Mouse (Mus musculus) limb, embryonic 14.5 days (tissue): ENCODE data around the gene Slc50a1. TPM values are rescaled to one million over a fixed set of nuclear protein-coding genes. Genes with fewer than 3 reads are reported as not detected.
A peak's percentile ranks its signal among the peaks of the same experiment; 100 is the strongest.

Experiments
- ATAC-seq: fragments of 200-750 bp; cut with Nextera tagmentation; 2 replicates; pipeline ENCODE4 v1.8.0; 2017; ENCODE audit warnings: low read depth, moderate number of reproducible peaks, moderate TSS enrichment; ENCODE audit not compliant: low FRiP score
- DNase-seq: peaks from one replicate; pipeline ENCODE4 v3.0.0-alpha.2; 2015; ENCODE audit warnings: low spot score
- H3K27ac ChIP-seq: fragments of 300-500 bp; sonication (generic); replicated peaks from 2 replicates; pipeline ENCODE4 v1.5.1; 2014; ENCODE audit warnings: low read depth, mild to moderate bottlenecking, low read length, moderate library complexity, mixed read lengths
- H3K27me3 ChIP-seq: fragments of 300-500 bp; sonication (generic); 2 replicates; pipeline ENCODE4 v1.6.1; 2014; ENCODE audit warnings: low read length, mixed read lengths; ENCODE audit not compliant: control insufficient read depth, insufficient read depth
- H3K36me3 ChIP-seq: fragments of 300-500 bp; sonication (generic); 2 replicates; pipeline ENCODE4 v1.6.1; 2014; ENCODE audit warnings: mild to moderate bottlenecking, low read length, moderate library complexity, mixed read lengths; ENCODE audit not compliant: control insufficient read depth, insufficient read depth
- H3K4me1 ChIP-seq: fragments of 300-500 bp; sonication (generic); 2 replicates; pipeline ENCODE4 v1.6.1; 2014; ENCODE audit warnings: antibody characterized with exemption, low read length, mixed read lengths; ENCODE audit not compliant: control insufficient read depth, insufficient read depth
- H3K4me2 ChIP-seq: fragments of 300-500 bp; sonication (generic); replicated peaks from 2 replicates; pipeline ENCODE4 v1.6.1; 2014; ENCODE audit warnings: low read depth, mild to moderate bottlenecking, low read length, moderate library complexity; ENCODE audit not compliant: severe bottlenecking
- H3K4me3 ChIP-seq: fragments of 300-500 bp; sonication (generic); replicated peaks from 2 replicates; pipeline ENCODE4 v1.5.1; 2014; ENCODE audit warnings: low read length
- H3K9ac ChIP-seq: fragments of 300-500 bp; sonication (generic); 2 replicates; pipeline ENCODE4 v1.6.1; 2014; ENCODE audit warnings: mild to moderate bottlenecking, low read depth, low read length, moderate library complexity; ENCODE audit not compliant: severe bottlenecking
- H3K9me3 ChIP-seq: fragments of 300-500 bp; sonication (generic); 2 replicates; pipeline ENCODE4 v1.6.1; 2016; ENCODE audit warnings: low read length; ENCODE audit not compliant: control insufficient read depth
- POLR2A ChIP-seq: fragments of 200-500 bp; IDR thresholded peaks from 2 replicates; pipeline ENCODE4 v1.8.0; 2012; ENCODE audit warnings: inconsistent platforms, mild to moderate bottlenecking, moderate library complexity, borderline replicate concordance; ENCODE audit not compliant: insufficient read depth, insufficient read length; ENCODE audit errors: extremely low read depth
- WGBS: fragments of 180-500 bp; shearing (Covaris S2); extraction: QIAGEN DNeasy Blood & Tissue Kit; methylation state at CpG from one replicate; pipeline ENCODE4 v1.1.7; 2014; 5-methylcytosine and 5-hydroxymethylcytosine counted together
- polyA plus RNA-seq, 2 experiments: library from polyadenylated mRNA; depleted of rRNA in 1 of 2; stranded (reverse) in 1 of 2; unstranded in 1 of 2; fragments of >200 nt; fragmentation: Nextera tagmentation in 1 of 2; extraction: Ambion mirVana in 1 of 2; gene quantifications; 2 replicates each; pipeline versions ENCODE4 v1.2.1 to v1.2.3; 2012 to 2014

Gene Slc50a1
- polyA plus RNA-seq, 2 experiments: 95.6 to 150 TPM

DNA sequence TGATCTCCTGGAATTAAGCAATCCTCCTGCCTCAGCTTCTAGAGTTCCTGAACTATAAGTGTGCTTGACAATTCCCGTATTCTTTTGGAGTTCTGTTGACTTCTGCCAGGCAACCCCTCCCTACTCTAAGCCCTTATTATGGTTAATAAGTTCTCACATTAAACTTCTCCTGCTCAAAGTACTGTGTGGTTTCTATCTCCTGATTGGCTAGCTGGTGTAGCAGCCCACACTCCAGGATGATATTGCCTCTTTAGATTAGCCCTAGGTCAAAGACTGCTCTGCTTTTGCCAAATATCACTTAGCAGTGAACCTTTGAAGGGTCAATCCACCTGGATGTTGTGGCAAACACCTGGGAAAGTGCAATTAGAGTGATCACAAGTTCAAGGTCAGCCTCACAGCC lies 29.7 kb upstream of the Slc50a1 start:
- WGBS: 43% methylated on average over 1 of the region's 1 CpGs
- H3K9ac ChIP-seq: peak overlapping the region; percentile 43; the same call in 1 of the 2 replicates
- peak overlapping the region; percentile 13; the same call in 1 of the 2 replicates for H3K4me3 ChIP-seq

DNA sequence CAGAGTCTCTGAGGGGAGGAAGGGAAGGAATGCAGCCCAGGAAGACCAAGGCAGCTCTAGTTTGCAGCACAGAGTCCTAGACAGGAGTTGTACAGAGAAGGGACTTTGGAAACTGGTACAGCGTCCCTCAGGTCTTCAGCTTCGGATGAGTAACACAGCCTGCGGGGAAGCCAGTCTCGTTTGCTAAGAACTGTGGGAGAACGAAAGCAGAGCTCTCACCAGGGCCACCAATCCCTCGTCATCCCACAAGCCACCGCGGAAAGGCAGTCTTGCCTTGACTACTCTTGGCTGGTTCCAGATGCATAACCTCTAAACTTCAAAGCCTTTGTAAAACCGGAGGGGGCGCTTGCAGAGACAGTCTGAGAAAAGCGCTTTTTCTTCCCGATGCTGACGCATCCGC lies 29.1 kb upstream of the Slc50a1 start:
- Histone ChIP-seq H3K9ac (peak overlapping the region; percentile 43), H3K9me3 (no peaks in the 10 kb centered on the region), H3K4me2 (peak overlapping the region; percentile 43), H3K4me3 (peak overlapping the region; percentile 13), H3K36me3 (no peaks in the 10 kb centered on the region), H3K27ac (no peak overlapping the region), H3K4me1 (no peaks in the 10 kb centered on the region), H3K27me3 (no peaks in the 10 kb centered on the region)
- TF ChIP-seq POLR2A: no peak
- under 1% methylated on average over 14 of the region's 14 CpGs for WGBS
- peak; percentile 61 for DNase-seq
- peak; percentile 57; the same call in 1 of the 2 replicates for ATAC-seq

More for the DNA sequence above, 29.7 kb upstream of the Slc50a1 start:
- no peaks in the 10 kb centered on the region for H3K4me1 ChIP-seq
- peak overlapping the region; percentile 43 for H3K4me2 ChIP-seq
- no peaks in the 10 kb centered on the region for H3K9me3 ChIP-seq
- H3K36me3 ChIP-seq: no peaks in the 10 kb centered on the region
- DNase-seq: no peak
- no peak for ATAC-seq
- H3K27ac ChIP-seq: no peak overlapping the region
- no peak for TF ChIP-seq POLR2A
- no peaks in the 10 kb centered on the region for H3K27me3 ChIP-seq

DNA sequence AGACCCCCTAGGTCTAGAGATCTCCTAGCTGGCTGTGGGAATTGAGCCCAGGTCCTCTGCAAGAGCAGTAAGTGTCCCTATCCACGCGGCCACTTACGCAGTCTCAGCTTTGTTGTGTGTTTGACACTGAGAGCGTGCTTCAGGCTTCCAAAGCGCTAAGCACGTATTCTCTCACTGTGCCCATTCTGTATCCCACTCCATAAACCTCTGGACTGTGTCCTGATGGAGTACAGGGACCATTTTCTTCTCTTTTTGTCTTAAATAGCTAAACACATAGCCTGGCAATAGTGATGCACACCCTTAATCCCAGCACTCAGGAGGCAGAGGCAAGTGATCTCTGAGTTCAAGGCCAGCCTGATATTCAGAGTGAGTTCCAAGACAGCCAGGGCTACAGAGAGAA lies 28.5 kb upstream of the Slc50a1 start:
- H3K9ac ChIP-seq: no peak overlapping the region
- H3K4me3 ChIP-seq: no peak overlapping the region
- TF ChIP-seq POLR2A: no peak
- no peaks in the 10 kb centered on the region for H3K27me3 ChIP-seq
- no peak overlapping the region for H3K4me2 ChIP-seq
- H3K27ac ChIP-seq: no peak overlapping the region
- no peaks in the 10 kb centered on the region for H3K9me3 ChIP-seq
- H3K36me3 ChIP-seq: no peaks in the 10 kb centered on the region
- no peaks in the 10 kb centered on the region for H3K4me1 ChIP-seq
- WGBS: 83% methylated on average over 6 of the region's 6 CpGs
- no peak for ATAC-seq
- no peak for DNase-seq

GRCm38 (mm10) chr3:89296761-89297396 lies 26.5 kb upstream of the Slc50a1 start:
- Histone ChIP-seq H3K36me3 (no peaks in the 10 kb centered on the region), H3K4me3 (no peak overlapping the region), H3K9ac (no peak overlapping the region; the same call in 1 of the 2 replicates), H3K27me3 (no peaks in the 10 kb centered on the region), H3K4me2 (no peak overlapping the region), H3K9me3 (no peaks in the 10 kb centered on the region), H3K4me1 (no peaks in the 10 kb centered on the region), H3K27ac (no peak overlapping the region)
- no peak for TF ChIP-seq POLR2A
- no peak for DNase-seq
- 74% methylated on average over 11 of the region's 11 CpGs for WGBS
- ATAC-seq: no peak

DNA sequence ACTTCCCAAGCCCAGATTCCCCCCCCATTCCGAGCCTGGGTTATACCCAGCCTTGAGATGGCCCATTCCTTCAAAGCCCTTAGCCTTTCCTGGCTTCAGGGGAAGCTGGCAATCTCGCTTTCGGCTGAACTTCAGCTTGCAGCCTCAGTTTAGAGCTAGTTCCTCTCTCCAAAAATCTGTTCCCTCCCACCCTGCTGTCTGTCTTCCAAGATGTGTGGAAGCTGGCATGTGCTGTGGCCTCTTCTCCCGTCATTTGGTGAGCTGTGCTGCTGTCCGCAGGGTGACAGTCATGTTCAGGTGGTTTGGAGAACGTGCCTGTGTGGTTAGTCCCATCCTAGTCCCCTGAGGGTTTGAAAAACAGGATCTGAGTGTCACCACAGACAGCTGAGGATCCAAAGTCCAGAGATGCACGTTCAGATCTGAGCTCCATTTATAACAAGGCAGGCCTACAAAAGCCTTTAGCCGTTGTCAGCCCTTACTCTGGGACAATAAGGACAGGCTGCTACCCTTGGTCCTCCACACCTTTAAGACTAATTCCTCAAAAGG lies 25.4 kb upstream of the Slc50a1 start:
- peaks cover 9% of the 10 kb centered on the region; the same call in 1 of the 2 replicates for H3K4me1 ChIP-seq
- no peak overlapping the region for H3K4me3 ChIP-seq
- no peak overlapping the region for H3K27ac ChIP-seq
- H3K9me3 ChIP-seq: no peaks in the 10 kb centered on the region
- no peak overlapping the region for H3K4me2 ChIP-seq
- H3K27me3 ChIP-seq: no peaks in the 10 kb centered on the region
- ATAC-seq (no peak), DNase-seq (no peak)
- TF ChIP-seq POLR2A: no peak
- H3K9ac ChIP-seq: no peak overlapping the region
- H3K36me3 ChIP-seq: no peaks in the 10 kb centered on the region
- WGBS: 77% methylated on average over 8 of the region's 8 CpGs
